Mouse (Mus musculus): ENCODE data around the gene Lif. TPM values are rescaled to one million over a fixed set of nuclear protein-coding genes. Genes with fewer than 3 reads are reported as not detected.

Lif gene
- polyA plus RNA-seq, 2 experiments = 0.02 TPM; not detected in 1

DNA sequence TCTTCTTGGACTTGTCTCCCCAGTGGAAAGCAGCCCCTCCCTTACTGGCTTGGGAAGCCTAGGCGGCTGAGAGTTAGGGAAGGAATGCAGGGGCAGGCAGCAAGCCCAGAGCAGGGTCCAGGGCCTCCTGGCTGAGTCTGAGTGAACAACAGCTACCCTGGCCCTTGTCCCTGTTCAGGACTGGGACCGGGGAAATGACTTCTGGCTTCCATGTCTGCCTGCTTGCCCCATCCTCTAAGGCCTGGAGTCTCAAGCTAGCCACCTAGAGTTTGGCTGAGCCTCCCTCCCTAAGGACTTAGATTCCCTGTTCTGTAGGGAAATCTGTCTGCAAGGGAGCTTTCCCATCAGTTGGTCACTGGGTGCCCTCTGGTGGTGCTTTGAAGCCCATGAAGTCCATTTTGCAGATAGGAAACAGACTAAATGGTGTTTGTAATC, 38.0 kb upstream of the Lif start:
- Histone ChIP-seq H3K9me3 (ENCODE audit: control insufficient read depth, low read length) (no peaks in the 10 kb centered on the region), H3K4me2 (ENCODE audit: low read depth) (no peak overlapping the region), H3K27ac (no peak overlapping the region), H3K36me3 (replicated peaks; ENCODE audit: control insufficient read depth, insufficient read depth, low read depth) (no peaks in the 10 kb centered on the region), H3K4me3 (ENCODE audit: insufficient read depth in 1 of 2, low read depth in 2 of 2, low read length in 2 of 2) (no peak overlapping the region), H3K4me1 (replicated peaks; ENCODE audit: control insufficient read depth in 2 of 2, insufficient read depth in 2 of 2, low read length in 1 of 2) (peaks cover 11 to 25% of the 10 kb centered on the region in 2 experiments), H3K9ac (replicated peaks) (no peak overlapping the region), H3K27me3 (ENCODE audit: control insufficient read depth, insufficient read depth, low read length) (peaks cover 7% of the 10 kb centered on the region)
- peak in 1 of 3 experiments; percentile 47 for DNase-seq (ENCODE audit: low read depth in 3 of 3, low spot score in 3 of 3)
- TF ChIP-seq CTCF (IDR thresholded peaks at IDR 0.05; ENCODE audit: low read depth) (peak; percentile 82), EP300 (IDR thresholded peaks at IDR 0.05; ENCODE audit: low read depth) (no peak)
- no peak for ATAC-seq (ENCODE audit: insufficient read depth)
- WGBS (ENCODE audit: insufficient replicate concordance) = 21% methylated on average over 2 of the region's 2 CpGs

DNA sequence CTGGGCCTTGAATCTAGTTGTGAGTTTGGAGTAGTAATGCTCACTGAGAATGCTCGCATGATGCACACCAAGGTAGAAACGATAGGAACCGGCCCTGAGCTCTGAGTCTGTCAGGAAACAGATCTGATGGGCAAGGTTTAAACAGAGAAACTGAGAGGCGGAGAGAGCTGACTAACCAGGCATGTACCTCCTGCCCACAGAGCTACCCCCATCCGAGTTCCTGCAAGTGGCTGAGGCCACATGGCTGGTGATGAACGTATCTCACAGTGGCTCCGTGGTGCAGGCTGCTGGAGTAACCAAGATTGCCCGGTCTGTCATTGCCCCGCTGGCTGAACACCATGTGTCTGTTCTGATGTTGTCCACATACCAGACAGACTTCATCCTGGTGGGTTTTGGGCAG, 37.4 kb upstream of the Lif start:
- no peak for DNase-seq (ENCODE audit: low read depth in 3 of 3, low spot score in 3 of 3)

DNA sequence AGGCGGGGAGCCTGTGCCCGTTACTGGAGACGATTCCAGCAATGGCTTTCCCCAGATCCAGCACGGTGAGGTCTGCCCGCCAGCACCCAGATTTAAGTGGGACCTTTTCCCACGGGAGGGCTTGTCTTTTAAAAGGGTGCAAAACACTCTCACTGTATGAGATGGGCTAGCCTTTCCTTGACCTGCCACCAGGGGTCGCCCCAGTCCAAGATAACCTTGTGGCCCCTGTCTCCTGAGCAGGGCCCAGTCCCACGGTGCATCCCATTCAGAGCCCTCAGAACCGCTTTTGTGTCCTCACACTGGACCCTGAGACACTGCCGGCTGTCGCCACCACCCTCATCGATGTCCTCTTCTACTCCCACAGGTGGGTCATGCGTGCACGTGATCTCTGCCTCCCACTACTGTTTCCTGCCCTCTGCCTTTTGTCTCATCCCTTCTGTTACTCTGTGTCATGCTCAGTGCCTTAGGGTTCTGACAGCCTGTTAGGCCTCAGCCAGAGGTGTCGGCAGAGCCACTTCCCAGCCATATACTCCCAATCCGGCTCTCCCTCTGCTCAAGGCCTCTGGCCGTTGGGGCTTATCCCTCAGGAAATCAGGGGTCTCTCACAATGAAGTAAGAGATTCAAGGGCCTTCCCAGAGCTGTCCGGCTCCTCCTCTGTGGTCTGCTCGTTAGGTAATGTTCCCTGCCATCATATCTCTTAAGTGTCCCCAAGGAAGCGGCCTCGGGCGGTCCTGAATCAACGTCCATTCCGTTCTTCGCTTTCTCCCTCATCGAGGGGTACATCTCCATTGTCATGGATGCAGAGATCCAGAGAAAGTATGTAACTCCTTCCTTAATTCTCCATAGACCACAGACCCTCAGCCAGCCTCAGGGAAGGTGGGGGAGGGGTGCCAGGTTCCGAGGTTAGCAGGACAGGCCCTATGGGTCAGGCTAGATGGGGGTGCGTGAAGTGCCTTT, 36.6 kb upstream of the Lif start:
- Histone ChIP-seq H3K27ac (no peak overlapping the region), H3K4me3 (ENCODE audit: insufficient read depth in 1 of 2, low read depth in 2 of 2, low read length in 2 of 2) (no peak overlapping the region), H3K4me2 (ENCODE audit: low read depth) (no peak overlapping the region), H3K36me3 (replicated peaks; ENCODE audit: control insufficient read depth, insufficient read depth, low read depth) (no peaks in the 10 kb centered on the region), H3K9ac (replicated peaks) (no peak overlapping the region), H3K9me3 (ENCODE audit: control insufficient read depth, low read length) (no peaks in the 10 kb centered on the region), H3K27me3 (ENCODE audit: control insufficient read depth, insufficient read depth, low read length) (peaks cover 7% of the 10 kb centered on the region), H3K4me1 (replicated peaks; ENCODE audit: control insufficient read depth in 2 of 2, insufficient read depth in 2 of 2, low read length in 1 of 2) (peaks cover 14 to 39% of the 10 kb centered on the region in 2 experiments)
- no peak for ATAC-seq (ENCODE audit: insufficient read depth)
- TF ChIP-seq EP300 (IDR thresholded peaks at IDR 0.05; ENCODE audit: low read depth) = no peak
- peak; percentile 97 for TF ChIP-seq CTCF (IDR thresholded peaks at IDR 0.05; ENCODE audit: low read depth)
- 38% methylated on average over 28 of the region's 28 CpGs for WGBS (ENCODE audit: insufficient replicate concordance)
- peak; percentile 57 to 62 (median 60) for DNase-seq (ENCODE audit: low read depth in 3 of 3, low spot score in 3 of 3)

More for the DNA sequence above, 37.4 kb upstream of the Lif start:
- H3K27me3 ChIP-seq (ENCODE audit: control insufficient read depth, insufficient read depth, low read length) = peaks cover 7% of the 10 kb centered on the region
- no peak for ATAC-seq (ENCODE audit: insufficient read depth)
- no peak overlapping the region for H3K4me3 ChIP-seq (ENCODE audit: insufficient read depth in 1 of 2, low read depth in 2 of 2, low read length in 2 of 2)
- H3K4me1 ChIP-seq (replicated peaks; ENCODE audit: control insufficient read depth in 2 of 2, insufficient read depth in 2 of 2, low read length in 1 of 2) = peaks cover 12 to 30% of the 10 kb centered on the region in 2 experiments
- 44% methylated on average over 9 of the region's 9 CpGs for whole genome bisulfite sequencing (ENCODE audit: insufficient replicate concordance)
- no peak overlapping the region for H3K9ac ChIP-seq (replicated peaks)
- no peak overlapping the region for H3K4me2 ChIP-seq (ENCODE audit: low read depth)
- no peaks in the 10 kb centered on the region for H3K9me3 ChIP-seq (ENCODE audit: control insufficient read depth, low read length)
- no peak overlapping the region for H3K27ac ChIP-seq
- TF ChIP-seq CTCF (IDR thresholded peaks at IDR 0.05; ENCODE audit: low read depth) (no peak), EP300 (IDR thresholded peaks at IDR 0.05; ENCODE audit: low read depth) (no peak)
- H3K36me3 ChIP-seq (replicated peaks; ENCODE audit: control insufficient read depth, insufficient read depth, low read depth) = no peaks in the 10 kb centered on the region

DNA sequence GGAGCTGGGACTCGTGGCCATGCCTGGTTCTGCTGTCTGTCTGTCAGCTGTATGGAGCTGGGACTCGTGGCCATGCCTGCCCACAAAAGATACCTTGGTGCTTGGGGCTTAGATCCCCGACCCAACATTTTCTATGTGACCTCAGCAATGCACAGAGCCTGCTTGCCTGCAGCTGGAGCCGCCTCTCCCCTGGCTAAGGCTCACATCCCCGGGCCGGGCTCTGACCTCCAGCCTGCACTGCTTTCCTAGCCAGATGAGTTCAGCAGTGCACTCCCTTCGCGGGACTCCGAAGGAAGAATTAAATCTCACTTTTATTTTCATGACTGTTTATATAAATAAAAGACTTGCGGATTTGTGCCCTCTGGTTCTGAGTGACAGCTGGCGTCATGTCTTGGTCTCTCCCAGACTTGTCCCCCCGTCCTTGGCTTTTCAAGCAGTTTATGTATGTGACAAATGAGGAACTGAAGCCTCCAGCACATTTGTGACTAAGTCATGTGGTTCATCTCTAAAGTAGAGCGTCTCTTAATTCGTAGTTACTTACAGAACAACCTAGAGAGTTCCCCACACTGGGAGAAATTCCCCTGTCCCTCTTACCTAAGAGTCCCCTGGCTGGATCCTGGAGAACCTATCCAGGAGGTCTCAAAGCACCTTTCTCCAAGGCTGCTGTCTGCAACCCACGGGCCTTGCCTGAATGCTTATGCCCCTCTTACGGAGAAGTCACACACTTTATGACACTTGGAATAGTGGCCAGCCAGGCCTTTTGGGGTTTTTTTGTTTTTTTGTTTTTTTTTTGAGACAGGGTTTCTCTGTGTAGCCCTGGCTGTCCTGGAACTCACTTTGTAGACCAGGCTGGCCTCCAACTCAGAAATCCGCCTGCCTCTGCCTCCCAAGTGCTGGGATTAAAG, 35.1 kb upstream of the Lif start:
- ATAC-seq (ENCODE audit: insufficient read depth) = no peak
- Histone ChIP-seq H3K4me1 (replicated peaks; ENCODE audit: control insufficient read depth in 2 of 2, insufficient read depth in 2 of 2, low read length in 1 of 2) (peaks cover 25 to 53% of the 10 kb centered on the region in 2 experiments), H3K36me3 (replicated peaks; ENCODE audit: control insufficient read depth, insufficient read depth, low read depth) (no peaks in the 10 kb centered on the region), H3K4me3 (ENCODE audit: insufficient read depth in 1 of 2, low read depth in 2 of 2, low read length in 2 of 2) (no peak overlapping the region), H3K9me3 (ENCODE audit: control insufficient read depth, low read length) (no peaks in the 10 kb centered on the region), H3K27ac (no peak overlapping the region; the same call in none of the 2 replicates), H3K27me3 (ENCODE audit: control insufficient read depth, insufficient read depth, low read length) (peaks cover 7% of the 10 kb centered on the region), H3K9ac (replicated peaks) (no peak overlapping the region), H3K4me2 (ENCODE audit: low read depth) (no peak overlapping the region)
- WGBS (ENCODE audit: insufficient replicate concordance) = 66% methylated on average over 17 of the region's 17 CpGs
- TF ChIP-seq CTCF (IDR thresholded peaks at IDR 0.05; ENCODE audit: low read depth) = no peak
- no peak for DNase-seq (ENCODE audit: low read depth in 3 of 3, low spot score in 3 of 3)

Measured in liver, embryonic 14.5 days (tissue).